Mouse (Mus musculus) olfactory bulb, adult 2 months (tissue): ENCODE measurements around the gene Tmem116.

Experiments
- CTCF ChIP-seq: fragments of 200-500 bp; IDR thresholded peaks from 2 replicates; pipeline ENCODE4 v1.5.1; 2012; ENCODE audit warnings: low read depth, mild to moderate bottlenecking, low read length, moderate library complexity; ENCODE audit not compliant: insufficient read depth
- POLR2A ChIP-seq: fragments of 200-500 bp; IDR thresholded peaks from 2 replicates; pipeline ENCODE4 v1.6.1; 2012; ENCODE audit warnings: mild to moderate bottlenecking, low read depth, low read length, moderate library complexity; ENCODE audit not compliant: insufficient read depth

GRCm38 (mm10) chr5:121469566-121469965 is 17.9 kb downstream of the Tmem116 start:
- TF ChIP-seq CTCF (no peak), POLR2A (no peak)
